Mouse (Mus musculus): ENCODE measurements around the gene Ninj1. TPM values are rescaled to one million over a fixed set of nuclear protein-coding genes. Genes with fewer than 3 reads are reported as not detected.

The Ninj1 gene
- polyA plus RNA-seq, 1 experiment = 124 TPM

GRCm38 (mm10) chr13:49167081-49167480 lies 20.2 kb upstream of the Ninj1 start:
- Histone ChIP-seq H3ac (ENCODE audit: control insufficient read depth, insufficient read length) (no peak overlapping the region), H3K79me2 (ENCODE audit: control insufficient read depth, insufficient read depth) (no peaks in the 10 kb centered on the region), H3K36me3 (ENCODE audit: control insufficient read depth, insufficient read depth) (no peaks in the 10 kb centered on the region), H3K4me2 (ENCODE audit: low read depth) (no peak overlapping the region), H3K27me3 (ENCODE audit: control insufficient read depth, insufficient read depth, insufficient read length) (peaks cover 35% of the 10 kb centered on the region), H3K4me3 (no peak overlapping the region)
- TF ChIP-seq REST (IDR thresholded peaks at IDR 0.05; ENCODE audit: insufficient read depth, insufficient read length) = no peak
- TF ChIP-seq SRF (IDR thresholded peaks at IDR 0.05; ENCODE audit: control insufficient read depth, insufficient read length, low read depth) = no peak
- no peak for TF ChIP-seq MYOD1 (IDR thresholded peaks at IDR 0.05; ENCODE audit: control insufficient read depth in 1 of 3, insufficient read length in 2 of 3, low read depth in 2 of 3)
- no peak for TF ChIP-seq CEBPB (IDR thresholded peaks at IDR 0.05; ENCODE audit: insufficient read depth, poor library complexity, severe bottlenecking)
- TF ChIP-seq MAX (IDR thresholded peaks at IDR 0.05; ENCODE audit: low read depth) = no peak
- TF ChIP-seq USF1 (IDR thresholded peaks at IDR 0.05; ENCODE audit: low read depth) = no peak
- TF ChIP-seq POLR2A (IDR thresholded peaks at IDR 0.05; ENCODE audit: insufficient read length, low read depth) = no peak
- no peak for TF ChIP-seq TCF12 (IDR thresholded peaks at IDR 0.05; ENCODE audit: insufficient read depth, poor library complexity, severe bottlenecking)

GRCm38 (mm10) chr13:49169448-49170207 lies 17.7 kb upstream of the Ninj1 start:
- H3K4me3 ChIP-seq = no peak overlapping the region
- no peak overlapping the region for H3K4me2 ChIP-seq (ENCODE audit: low read depth)
- H3K36me3 ChIP-seq (ENCODE audit: control insufficient read depth, insufficient read depth) = no peaks in the 10 kb centered on the region
- peaks cover 11% of the 10 kb centered on the region for H3K27me3 ChIP-seq (ENCODE audit: control insufficient read depth, insufficient read depth, insufficient read length)
- H3K79me2 ChIP-seq (ENCODE audit: control insufficient read depth, insufficient read depth) = no peaks in the 10 kb centered on the region
- TF ChIP-seq MYOD1 (IDR thresholded peaks at IDR 0.05; ENCODE audit: control insufficient read depth in 1 of 3, insufficient read length in 2 of 3, low read depth in 2 of 3) (peak in 1 of 3 experiments; percentile 36), MYOG (IDR thresholded peaks at IDR 0.05; ENCODE audit: control insufficient read depth in 1 of 3, insufficient read depth in 1 of 3, insufficient read length in 2 of 3, low read depth in 2 of 3) (no peak)
- no peak overlapping the region for H3ac ChIP-seq (ENCODE audit: control insufficient read depth, insufficient read length)

GRCm38 (mm10) chr13:49170623-49171022 lies 16.7 kb upstream of the Ninj1 start:
- Histone ChIP-seq H3K79me2 (ENCODE audit: control insufficient read depth, insufficient read depth) (no peaks in the 10 kb centered on the region), H3K36me3 (ENCODE audit: control insufficient read depth, insufficient read depth) (no peaks in the 10 kb centered on the region), H3ac (ENCODE audit: control insufficient read depth, insufficient read length) (no peak overlapping the region), H3K4me2 (ENCODE audit: low read depth) (no peak overlapping the region), H3K27me3 (ENCODE audit: control insufficient read depth, insufficient read depth, insufficient read length) (peaks cover 5% of the 10 kb centered on the region), H3K4me3 (no peak overlapping the region)
- TF ChIP-seq MYOD1 (IDR thresholded peaks at IDR 0.05; ENCODE audit: control insufficient read depth in 1 of 3, insufficient read length in 2 of 3, low read depth in 2 of 3) (no peak), POLR2AphosphoS2 (IDR thresholded peaks at IDR 0.05; ENCODE audit: insufficient read length, low read depth) (no peak), MAX (IDR thresholded peaks at IDR 0.05; ENCODE audit: low read depth) (no peak), TCF12 (IDR thresholded peaks at IDR 0.05; ENCODE audit: insufficient read depth, poor library complexity, severe bottlenecking) (no peak), E2F4 (IDR thresholded peaks at IDR 0.05; ENCODE audit: insufficient read depth) (no peak), TCF3 (IDR thresholded peaks at IDR 0.05; ENCODE audit: insufficient read length, low read depth) (no peak), SRF (IDR thresholded peaks at IDR 0.05; ENCODE audit: control insufficient read depth, insufficient read length, low read depth) (no peak), MYOG (IDR thresholded peaks at IDR 0.05; ENCODE audit: control insufficient read depth in 1 of 3, insufficient read depth in 1 of 3, insufficient read length in 2 of 3, low read depth in 2 of 3) (no peak), CEBPB (IDR thresholded peaks at IDR 0.05; ENCODE audit: insufficient read depth, poor library complexity, severe bottlenecking) (no peak), REST (IDR thresholded peaks at IDR 0.05; ENCODE audit: insufficient read depth, insufficient read length) (no peak), USF1 (IDR thresholded peaks at IDR 0.05; ENCODE audit: low read depth) (no peak)

GRCm38 (mm10) chr13:49171729-49172128 lies 15.6 kb upstream of the Ninj1 start:
- TF ChIP-seq POLR2AphosphoS2 (IDR thresholded peaks at IDR 0.05; ENCODE audit: insufficient read length, low read depth) (no peak), E2F4 (IDR thresholded peaks at IDR 0.05; ENCODE audit: insufficient read depth) (no peak), POLR2A (IDR thresholded peaks at IDR 0.05; ENCODE audit: insufficient read length, low read depth) (no peak), USF1 (IDR thresholded peaks at IDR 0.05; ENCODE audit: low read depth) (no peak), CEBPB (IDR thresholded peaks at IDR 0.05; ENCODE audit: insufficient read depth, poor library complexity, severe bottlenecking) (no peak), MYOG (IDR thresholded peaks at IDR 0.05; ENCODE audit: control insufficient read depth in 1 of 3, insufficient read depth in 1 of 3, insufficient read length in 2 of 3, low read depth in 2 of 3) (no peak), SRF (IDR thresholded peaks at IDR 0.05; ENCODE audit: control insufficient read depth, insufficient read length, low read depth) (no peak), TCF3 (IDR thresholded peaks at IDR 0.05; ENCODE audit: insufficient read length, low read depth) (no peak), REST (IDR thresholded peaks at IDR 0.05; ENCODE audit: insufficient read depth, insufficient read length) (no peak), MYOD1 (IDR thresholded peaks at IDR 0.05; ENCODE audit: control insufficient read depth in 1 of 3, insufficient read length in 2 of 3, low read depth in 2 of 3) (no peak), TCF12 (IDR thresholded peaks at IDR 0.05; ENCODE audit: insufficient read depth, poor library complexity, severe bottlenecking) (no peak), MAX (IDR thresholded peaks at IDR 0.05; ENCODE audit: low read depth) (no peak)
- no peak overlapping the region for H3ac ChIP-seq (ENCODE audit: control insufficient read depth, insufficient read length)
- no peaks in the 10 kb centered on the region for H3K27me3 ChIP-seq (ENCODE audit: control insufficient read depth, insufficient read depth, insufficient read length)
- H3K4me3 ChIP-seq = no peak overlapping the region
- no peak overlapping the region for H3K4me2 ChIP-seq (ENCODE audit: low read depth)
- H3K79me2 ChIP-seq (ENCODE audit: control insufficient read depth, insufficient read depth) = no peaks in the 10 kb centered on the region
- no peaks in the 10 kb centered on the region for H3K36me3 ChIP-seq (ENCODE audit: control insufficient read depth, insufficient read depth)

GRCm38 (mm10) chr13:49172335-49172734 lies 14.9 kb upstream of the Ninj1 start:
- TF ChIP-seq MAX (IDR thresholded peaks at IDR 0.05; ENCODE audit: low read depth) (no peak), MYOG (IDR thresholded peaks at IDR 0.05; ENCODE audit: control insufficient read depth in 1 of 3, insufficient read depth in 1 of 3, insufficient read length in 2 of 3, low read depth in 2 of 3) (peak in 2 of 3 experiments; percentile 83 to 93), E2F4 (IDR thresholded peaks at IDR 0.05; ENCODE audit: insufficient read depth) (no peak), MYOD1 (IDR thresholded peaks at IDR 0.05; ENCODE audit: control insufficient read depth in 1 of 3, insufficient read length in 2 of 3, low read depth in 2 of 3) (peak in 2 of 3 experiments; percentile 98 to 99), SRF (IDR thresholded peaks at IDR 0.05; ENCODE audit: control insufficient read depth, insufficient read length, low read depth) (no peak), TCF12 (IDR thresholded peaks at IDR 0.05; ENCODE audit: insufficient read depth, poor library complexity, severe bottlenecking) (peak; percentile 13)
- H3K36me3 ChIP-seq (ENCODE audit: control insufficient read depth, insufficient read depth) = no peaks in the 10 kb centered on the region
- no peak overlapping the region for H3K4me3 ChIP-seq
- H3ac ChIP-seq (ENCODE audit: control insufficient read depth, insufficient read length) = no peak overlapping the region
- H3K27me3 ChIP-seq (ENCODE audit: control insufficient read depth, insufficient read depth, insufficient read length) = no peaks in the 10 kb centered on the region
- H3K79me2 ChIP-seq (ENCODE audit: control insufficient read depth, insufficient read depth) = no peaks in the 10 kb centered on the region
- H3K4me2 ChIP-seq (ENCODE audit: low read depth) = no peak overlapping the region
